Mouse (Mus musculus) brain, embryonic 14.5 days (tissue): ENCODE measurements at regions not wholly inside any gene's neighbourhood (a gene's known extent, or its start where the extent isn't known, plus 50 kb on each side); places are given as distances from the start of the nearest gene placed in this dataset.

Source experiments
- CTCF ChIP-seq: fragments of 200-500 bp; IDR thresholded peaks from 2 replicates; pipeline ENCODE4 v1.5.1; 2012; ENCODE audit warnings: inconsistent platforms, mild to moderate bottlenecking, moderate library complexity, borderline replicate concordance; ENCODE audit not compliant: insufficient read depth, insufficient read length; ENCODE audit errors: extremely low read depth
- POLR2A ChIP-seq: fragments of 200-500 bp; IDR thresholded peaks from 2 replicates; pipeline ENCODE4 v1.6.1; 2012; ENCODE audit warnings: mild to moderate bottlenecking, inconsistent platforms, borderline replicate concordance; ENCODE audit not compliant: poor library complexity, insufficient read depth, insufficient read length, severe bottlenecking; ENCODE audit errors: extremely low read depth

- TF ChIP-seq POLR2A (no peak), CTCF (no peak)
These were observed 158.6 kb downstream of the Gm11146 start for GRCm38 (mm10) chr16:77443318-77443717.
